Mouse (Mus musculus) small intestine, adult 2 months (tissue): ENCODE results near the gene Dpm1. TPM values are rescaled to one million over a fixed set of nuclear protein-coding genes. Genes with fewer than 3 reads are reported as not detected.

Source experiments
- H3K27ac ChIP-seq: fragments of 200-500 bp; 2 replicates; pipeline ENCODE4 v1.5.1; 2012; ENCODE audit warnings: low read depth, low read length, control low read depth, inconsistent platforms; ENCODE audit not compliant: insufficient read depth
- H3K27me3 ChIP-seq: fragments of 200-500 bp; 2 replicates; pipeline ENCODE4 v1.6.1; 2012; ENCODE audit warnings: mild to moderate bottlenecking, moderate library complexity, low read length, inconsistent platforms; ENCODE audit not compliant: control insufficient read depth, insufficient read depth
- H3K36me3 ChIP-seq: fragments of 200-500 bp; 2 replicates; pipeline ENCODE4 v1.6.1; 2012; ENCODE audit warnings: mild to moderate bottlenecking, low read length, control low read depth, inconsistent platforms; ENCODE audit not compliant: control insufficient read depth, insufficient read depth
- H3K4me1 ChIP-seq: fragments of 200-500 bp; 2 replicates; pipeline ENCODE4 v1.6.1; 2012; ENCODE audit warnings: low read length, inconsistent platforms, mixed read lengths; ENCODE audit not compliant: control insufficient read depth, insufficient read depth, insufficient read length
- H3K4me3 ChIP-seq: fragments of 200-500 bp; 2 replicates; pipeline ENCODE4 v1.5.1; 2012; ENCODE audit warnings: low read depth, mild to moderate bottlenecking, control low read depth, inconsistent platforms, low read length, moderate library complexity
- CTCF ChIP-seq: fragments of 200-500 bp; IDR thresholded peaks from 2 replicates; pipeline ENCODE4 v1.5.1; 2012; ENCODE audit warnings: low read depth, mild to moderate bottlenecking, control low read depth, inconsistent platforms, low read length, moderate library complexity, mixed read lengths; ENCODE audit not compliant: insufficient replicate concordance, insufficient read length; ENCODE audit errors: extremely low read depth
- POLR2A ChIP-seq: fragments of 200-500 bp; IDR thresholded peaks from 2 replicates; pipeline ENCODE4 v1.6.1; 2012; ENCODE audit warnings: low read depth, mild to moderate bottlenecking, control low read depth, inconsistent platforms, low read length, moderate library complexity
- WGBS: fragments of 180-500 bp; shearing (Covaris S2); methylation state at CpG from one replicate; pipeline ENCODE4 v1.1.7; 2018; 5-methylcytosine and 5-hydroxymethylcytosine counted together
- polyA plus RNA-seq: library from polyadenylated mRNA; depleted of rRNA; stranded (reverse); fragments of >200 nt; gene quantifications from 2 replicates; pipeline ENCODE4 v1.2.3, GENCODE M21; 2012

The Dpm1 gene
- polyA plus RNA-seq, 1 experiment: 26.2 TPM

- TF ChIP-seq POLR2A (no peak), CTCF (no peak)
- H3K4me1 ChIP-seq: peaks cover 19% of the 10 kb centered on the region
- 58% methylated on average over 8 of the region's 8 CpGs for WGBS
- H3K27me3 ChIP-seq: no peaks in the 10 kb centered on the region
- H3K4me3 ChIP-seq: no peak overlapping the region
- peaks cover 8% of the 10 kb centered on the region for H3K36me3 ChIP-seq
- no peak overlapping the region for H3K27ac ChIP-seq
Measured at GRCm38 (mm10) chr2:168204476-168204999, 25.9 kb downstream of the Dpm1 start.

GRCm38 (mm10) chr2:168200014-168200691 lies 30.2 kb downstream of the Dpm1 start:
- Histone ChIP-seq H3K27me3 (no peaks in the 10 kb centered on the region), H3K4me1 (peaks cover 18% of the 10 kb centered on the region; the same call in 1 of the 2 replicates), H3K27ac (no peak overlapping the region), H3K36me3 (peaks cover 14% of the 10 kb centered on the region), H3K4me3 (no peak overlapping the region)
- TF ChIP-seq POLR2A (no peak), CTCF (no peak)
- 37% methylated on average over 4 of the region's 5 CpGs for WGBS

GRCm38 (mm10) chr2:168199476-168199875 lies 30.9 kb downstream of the Dpm1 start:
- Histone ChIP-seq H3K36me3 (peaks cover 14% of the 10 kb centered on the region), H3K27me3 (no peaks in the 10 kb centered on the region), H3K4me1 (peaks cover 11% of the 10 kb centered on the region; the same call in 1 of the 2 replicates), H3K27ac (no peak overlapping the region), H3K4me3 (no peak overlapping the region)
- TF ChIP-seq CTCF (no peak), POLR2A (no peak)
- 66% methylated on average over 4 of the region's 4 CpGs for WGBS

- Histone ChIP-seq H3K36me3 (peaks cover 12% of the 10 kb centered on the region), H3K27ac (no peak overlapping the region), H3K4me1 (peaks cover 10% of the 10 kb centered on the region; the same call in 1 of the 2 replicates), H3K27me3 (no peaks in the 10 kb centered on the region), H3K4me3 (no peak overlapping the region)
- 86% methylated on average over 1 of the region's 1 CpGs for WGBS
- no peak for TF ChIP-seq POLR2A
- no peak for TF ChIP-seq CTCF
Measured at GRCm38 (mm10) chr2:168198421-168198820, 32.0 kb downstream of the Dpm1 start.

GRCm38 (mm10) chr2:168195721-168196120 lies 34.7 kb downstream of the Dpm1 start:
- TF ChIP-seq POLR2A (no peak), CTCF (no peak)
- Histone ChIP-seq H3K4me3 (no peak overlapping the region), H3K36me3 (peaks cover 17% of the 10 kb centered on the region), H3K27me3 (no peaks in the 10 kb centered on the region), H3K4me1 (peaks cover 7% of the 10 kb centered on the region; the same call in 1 of the 2 replicates), H3K27ac (no peak overlapping the region)
- WGBS: 29% methylated on average over 2 of the region's 2 CpGs

GRCm38 (mm10) chr2:168193685-168194084 lies 36.7 kb downstream of the Dpm1 start:
- Histone ChIP-seq H3K36me3 (peaks cover 19% of the 10 kb centered on the region), H3K4me1 (0 out of 2 replicates have a peak, but pooled peaks cover 3% of the 10 kb centered on the region), H3K27ac (no peak overlapping the region), H3K27me3 (no peaks in the 10 kb centered on the region), H3K4me3 (no peak overlapping the region)
- 42% methylated on average over 2 of the region's 2 CpGs for WGBS
- TF ChIP-seq CTCF: no peak
- TF ChIP-seq POLR2A: no peak

- H3K36me3 ChIP-seq: peaks cover 20% of the 10 kb centered on the region
- TF ChIP-seq CTCF (no peak), POLR2A (no peak)
Measured at GRCm38 (mm10) chr2:168191856-168192255, 38.5 kb downstream of the Dpm1 start.

GRCm38 (mm10) chr2:168175946-168176345 lies 54.4 kb downstream of the Dpm1 start:
- no peaks in the 10 kb centered on the region for H3K4me1 ChIP-seq
- 40% methylated on average over 7 of the region's 7 CpGs for WGBS
- TF ChIP-seq POLR2A (no peak), CTCF (no peak)

More at GRCm38 (mm10) chr2:168191856-168192255, 38.5 kb downstream of the Dpm1 start:
- H3K4me1 ChIP-seq: 0 out of 2 replicates have a peak, but pooled peaks cover 3% of the 10 kb centered on the region
- H3K4me3 ChIP-seq: no peak overlapping the region
- H3K27ac ChIP-seq: no peak overlapping the region
- 86% methylated on average over 2 of the region's 2 CpGs for WGBS
- H3K27me3 ChIP-seq: no peaks in the 10 kb centered on the region

More at GRCm38 (mm10) chr2:168175946-168176345, 54.4 kb downstream of the Dpm1 start:
- Histone ChIP-seq H3K27ac (no peak overlapping the region), H3K27me3 (no peaks in the 10 kb centered on the region), H3K4me3 (no peak overlapping the region), H3K36me3 (peaks cover 4% of the 10 kb centered on the region; the same call in 1 of the 2 replicates)
